Mouse (Mus musculus) brain, embryonic 14.5 days (tissue): ENCODE data around the gene Grip2.

Experiments used
- CTCF ChIP-seq: fragments of 200-500 bp; IDR thresholded peaks from 2 replicates; pipeline ENCODE4 v1.5.1; 2012; ENCODE audit warnings: inconsistent platforms, mild to moderate bottlenecking, moderate library complexity, borderline replicate concordance; ENCODE audit not compliant: insufficient read depth, insufficient read length; ENCODE audit errors: extremely low read depth
- POLR2A ChIP-seq: fragments of 200-500 bp; IDR thresholded peaks from 2 replicates; pipeline ENCODE4 v1.6.1; 2012; ENCODE audit warnings: mild to moderate bottlenecking, inconsistent platforms, borderline replicate concordance; ENCODE audit not compliant: poor library complexity, insufficient read depth, insufficient read length, severe bottlenecking; ENCODE audit errors: extremely low read depth

- TF ChIP-seq CTCF (no peak), POLR2A (no peak)
These were observed 11.1 kb downstream of the Grip2 start for GRCm38 (mm10) chr6:91815976-91816375.
